Mouse (Mus musculus) gastrocnemius, postnatal 25 days (tissue): ENCODE measurements around the gene Gm10491. TPM values are rescaled to one million over a fixed set of nuclear protein-coding genes. Genes with fewer than 3 reads are reported as not detected.
"Not testable (repeated sequence)": the region's sequence is repeated elsewhere in the genome, so short reads cannot be mapped to it uniquely, and the experiment has no call there.

ENCODE experiments used
- DNase-seq: peaks from one replicate; pipeline ENCODE4 v3.0.0; 2022
- long read RNA-seq, 2 experiments: library from polyadenylated mRNA; stranded (forward); transcript quantifications; one replicate each; pipeline ENCODE4 v2.0.0; 2021
- total RNA-seq, 2 experiments: library from RNA; stranded (reverse); gene quantifications; 1 replicate in 1 of 2; 2 replicates in 1 of 2; pipeline ENCODE4 v1.2.3; 2021

Gm10491 gene
- not detected for total RNA-seq
- long read RNA-seq, experiment 1: 0 reads
- long read RNA-seq, experiment 2, partial matches to known transcripts: 0 of 1 reads
- long read RNA-seq, experiment 2, other reads (novel, unspliced or antisense): 1 of 1 reads

DNA sequence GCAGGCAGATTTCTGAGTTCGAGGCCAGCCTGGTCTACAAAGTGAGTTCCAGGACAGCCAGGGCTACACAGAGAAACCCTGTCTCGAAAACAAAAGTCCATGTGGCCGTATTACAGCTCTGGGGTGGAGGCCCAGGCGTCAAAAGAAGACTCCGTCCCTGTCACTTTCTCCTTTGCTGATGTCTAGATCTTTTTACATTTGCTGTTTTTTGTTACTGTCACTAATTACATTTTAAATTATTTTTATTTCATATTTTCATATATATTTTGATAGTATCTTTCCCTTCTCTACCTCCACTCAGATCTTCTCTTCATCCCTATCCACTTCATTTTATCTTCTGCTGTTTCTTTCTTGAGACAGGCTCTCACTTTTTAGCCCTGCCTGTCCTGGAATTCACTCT is at the start of gene Gm10491:
Gene Gm10491, minus strand, starts transcription at position 101 of the 400 bp plus-strand sequence.
- DNase-seq: no peak

DNA sequence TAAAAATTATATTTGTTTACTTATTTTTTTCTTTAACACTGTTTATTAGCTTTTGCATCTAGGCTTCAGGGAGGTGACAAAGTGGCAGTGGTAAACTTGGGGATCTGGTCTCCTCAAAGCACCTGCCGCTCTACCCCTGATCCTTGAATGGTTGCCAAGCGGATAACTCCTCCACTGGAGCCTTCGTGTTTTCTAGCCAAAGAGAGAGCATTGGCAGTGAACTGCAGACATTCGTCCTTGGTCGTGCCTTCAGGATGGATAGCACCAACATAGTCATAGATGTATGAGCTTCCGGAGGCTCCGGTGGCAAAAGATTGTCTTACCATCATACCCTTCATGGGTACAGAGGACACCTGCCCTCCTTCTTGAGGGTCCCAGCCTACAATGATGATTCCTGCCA is 42.5 kb upstream of the Gm10491 start:
- no peak for DNase-seq

DNA sequence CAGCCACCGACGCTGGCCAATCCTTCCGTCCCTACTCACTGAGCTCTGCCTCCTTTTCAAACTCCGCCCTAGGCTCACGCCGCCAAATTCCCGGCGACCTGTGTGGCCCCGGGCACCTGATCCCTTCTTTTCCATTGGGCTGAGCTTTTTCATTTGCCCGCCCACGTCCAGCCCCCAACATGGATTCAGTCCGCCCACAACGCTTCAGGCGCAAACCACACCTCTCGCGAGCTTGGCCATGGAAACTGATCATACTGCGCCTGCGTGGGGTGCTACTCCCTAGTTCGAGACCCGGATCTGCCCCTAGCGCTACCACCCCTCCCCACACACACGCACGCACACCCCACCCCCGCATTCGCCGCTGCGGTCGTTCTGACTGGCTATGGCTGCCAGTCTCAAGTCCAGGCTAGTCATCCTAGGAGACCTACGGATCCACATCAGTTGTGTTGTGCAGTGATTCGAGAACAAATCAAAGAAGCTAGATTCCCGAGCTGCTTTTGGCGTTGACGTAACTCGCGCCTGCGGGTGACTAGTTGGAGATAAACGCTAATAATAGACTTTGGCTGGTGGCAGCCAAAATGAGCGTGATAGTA is 40.4 kb upstream of the Gm10491 start:
- peak; percentile 94 for DNase-seq

DNA sequence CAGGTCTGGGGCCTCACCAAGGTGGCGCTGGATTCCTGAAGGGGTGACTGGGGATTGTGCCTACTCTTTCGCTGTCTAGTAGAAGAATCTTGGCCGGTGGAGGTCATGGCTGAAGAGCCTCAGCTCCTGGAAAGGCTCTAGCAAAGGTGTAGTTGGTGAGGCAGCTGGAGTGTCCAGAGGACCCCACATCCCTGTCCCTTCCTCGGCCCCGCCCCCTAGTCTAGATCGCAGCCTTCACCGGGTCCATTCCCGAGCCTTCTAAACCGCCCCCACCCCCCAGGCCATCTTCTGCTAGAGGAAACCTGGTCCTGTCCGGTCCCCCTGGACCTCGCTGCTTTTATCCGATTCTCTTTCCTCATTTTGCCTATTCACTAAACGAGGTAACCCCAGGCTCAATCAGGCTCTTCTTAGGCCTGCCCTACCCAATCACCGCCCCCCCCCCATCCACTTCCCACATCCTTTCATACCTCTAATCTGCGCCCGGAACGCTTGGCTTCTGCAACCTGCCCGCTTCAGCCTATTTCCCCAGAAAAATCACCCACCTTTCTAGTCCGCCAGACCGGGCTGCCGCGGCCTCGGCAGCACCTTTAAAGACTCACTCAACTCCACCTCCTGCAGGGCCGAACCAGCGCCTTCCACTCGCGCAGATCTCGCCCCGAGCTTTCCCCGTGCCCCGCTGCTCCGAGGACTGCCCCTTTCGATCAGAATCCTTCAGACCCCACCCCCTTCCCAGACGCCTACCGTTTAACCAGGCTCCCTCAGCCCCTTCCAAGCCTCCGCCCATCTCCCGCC is 39.7 kb upstream of the Gm10491 start, which contains the start of gene Hdac6:
Gene Hdac6, minus strand, starts transcription at position 782 of the 792 bp plus-strand sequence.
- no peak for DNase-seq

DNA sequence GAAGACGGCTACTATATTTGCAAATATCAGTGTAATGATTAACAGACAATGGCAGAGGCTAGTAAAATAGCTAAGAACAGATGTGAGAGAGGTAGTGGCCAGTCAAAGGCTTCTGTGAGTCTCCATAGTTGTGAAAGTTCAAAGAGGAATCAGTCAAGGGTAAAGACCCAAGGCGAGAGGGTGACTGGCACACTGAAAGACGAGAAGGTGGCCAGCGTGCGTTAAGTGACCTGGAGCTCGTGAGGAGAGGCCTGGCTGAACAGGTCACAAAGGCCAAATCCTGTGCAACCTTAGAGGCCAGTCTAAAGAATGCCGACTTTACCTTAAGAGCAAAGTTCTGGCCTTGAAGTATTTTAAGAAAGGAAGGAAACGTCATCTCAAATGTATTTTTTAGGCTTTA is 38.0 kb upstream of the Gm10491 start:
- no peak for DNase-seq

DNA sequence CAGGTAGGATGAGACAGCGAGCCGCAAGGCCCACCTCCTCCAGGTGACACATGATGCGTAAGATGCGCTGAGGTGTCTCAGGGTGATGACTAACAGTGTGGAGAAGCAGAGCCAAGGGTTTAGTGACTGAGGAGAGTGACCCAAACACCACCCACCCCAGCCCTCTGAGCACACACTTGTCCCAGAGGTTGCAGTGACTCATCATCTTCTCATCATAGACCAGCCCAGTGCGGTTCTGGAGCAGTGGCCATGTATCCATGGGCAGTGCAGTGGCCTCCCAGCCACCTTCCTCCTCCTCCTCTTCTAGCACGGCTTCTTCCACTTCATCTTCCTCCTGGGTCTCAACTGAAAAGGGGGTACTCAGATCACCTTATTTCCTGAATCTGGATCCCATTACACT is 30.0 kb upstream of the Gm10491 start:
- no peak for DNase-seq

DNA sequence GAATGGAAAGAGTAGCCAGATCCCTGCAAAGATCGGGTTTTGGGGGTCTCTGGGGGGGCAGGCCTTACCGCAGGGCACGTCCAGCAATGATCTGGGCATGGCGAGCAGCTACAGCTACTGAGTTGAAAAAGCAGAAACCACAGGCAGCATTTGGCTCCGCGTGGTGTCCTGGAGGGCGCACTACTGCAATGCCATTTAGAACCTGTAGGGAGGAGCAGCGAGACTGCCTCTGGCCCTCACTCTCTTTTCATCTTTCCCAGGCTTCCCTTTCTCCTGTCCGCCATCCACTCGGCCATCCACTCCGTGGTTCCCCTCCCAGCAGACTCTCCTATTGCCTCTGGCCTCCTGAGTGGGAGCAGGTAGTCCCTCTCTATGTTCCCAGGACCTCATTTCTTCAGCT is 29.2 kb upstream of the Gm10491 start:
- no peak for DNase-seq

DNA sequence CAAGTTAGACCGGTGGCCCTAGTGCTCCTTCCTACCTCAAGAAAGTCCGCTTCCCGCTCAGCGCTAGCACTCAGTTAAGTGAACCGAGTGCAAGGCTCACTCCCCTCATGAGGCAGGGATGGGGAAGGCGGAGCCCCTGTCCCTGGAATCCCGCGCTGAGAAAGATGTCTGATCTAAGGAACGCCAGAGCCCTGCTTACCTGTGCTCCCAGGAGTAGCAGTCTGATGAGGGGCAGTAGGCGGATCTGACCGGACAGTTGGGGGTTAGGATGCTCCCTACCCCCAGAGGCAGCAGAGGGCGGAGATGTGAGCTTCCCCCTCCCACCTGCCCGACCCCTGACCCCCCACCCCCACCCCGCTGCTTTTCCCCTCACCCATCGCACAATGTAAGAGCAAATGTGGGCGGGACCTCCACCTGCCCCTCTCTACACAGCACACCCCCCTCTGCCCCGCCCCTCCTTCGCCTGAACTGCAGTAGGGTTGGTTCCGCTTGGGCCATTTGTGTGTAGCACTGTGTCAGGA is 20.7 kb upstream of the Gm10491 start, which contains the start of gene Eras:
Gene Eras, minus strand, starts transcription at position 338 of the 521 bp plus-strand sequence.
- DNase-seq: no peak

DNA sequence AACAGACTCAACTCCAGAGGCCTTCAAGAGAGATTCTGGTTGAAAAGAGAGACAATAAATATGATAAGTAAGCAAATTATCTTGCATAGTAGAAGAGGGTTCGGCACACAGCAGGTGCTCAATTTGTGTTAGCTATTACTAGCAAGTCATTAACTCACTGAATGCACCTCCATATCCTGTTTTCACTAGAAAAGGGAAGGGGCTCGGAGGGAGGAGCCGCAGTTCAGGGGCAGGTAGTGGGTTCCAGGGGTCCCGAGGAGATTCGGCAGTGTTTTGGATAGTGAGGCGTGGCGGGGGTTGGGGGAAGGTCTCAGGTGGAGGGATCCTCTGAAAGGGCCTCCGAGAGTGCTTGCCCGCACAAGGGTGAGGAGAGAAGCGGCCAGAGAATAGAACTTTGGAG is 19.5 kb upstream of the Gm10491 start:
- no peak for DNase-seq

DNA sequence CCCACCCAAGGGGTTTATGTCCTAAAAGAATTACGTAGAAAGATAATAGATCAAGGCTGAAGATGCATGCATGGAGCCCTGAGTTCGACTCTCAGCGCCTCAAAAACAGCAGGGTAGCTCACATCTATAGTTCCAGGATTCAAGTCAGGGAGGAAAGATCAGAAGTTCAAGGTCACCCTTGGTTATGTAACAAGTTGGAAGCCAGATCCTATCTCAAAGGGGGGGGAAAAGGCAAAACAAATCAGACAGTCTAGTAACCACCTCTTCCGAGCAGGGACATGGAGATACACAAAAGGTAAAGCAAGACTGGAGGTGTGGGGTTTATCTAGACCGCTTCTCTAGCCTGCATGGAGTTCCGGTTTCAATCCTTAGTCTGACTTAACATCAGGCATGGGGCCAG is 18.6 kb upstream of the Gm10491 start:
- no peak for DNase-seq

DNA sequence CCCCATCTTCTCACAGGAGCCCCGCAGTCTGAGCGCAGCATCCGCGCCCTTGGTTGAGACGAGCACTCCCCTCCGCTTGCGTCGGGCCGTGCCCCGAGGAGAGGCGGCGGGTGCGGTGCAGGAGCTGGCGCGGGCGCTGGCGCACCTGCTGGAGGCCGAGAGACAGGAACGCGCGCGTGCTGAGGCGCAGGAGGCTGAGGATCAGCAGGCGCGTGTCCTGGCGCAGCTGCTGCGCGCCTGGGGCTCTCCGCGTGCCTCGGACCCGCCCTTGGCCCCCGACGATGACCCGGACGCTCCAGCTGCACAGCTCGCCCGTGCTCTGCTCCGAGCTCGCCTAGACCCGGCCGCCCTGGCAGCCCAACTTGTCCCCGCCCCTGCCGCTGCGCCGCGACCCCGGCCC is 14.4 kb upstream of the Gm10491 start:
- no peak for DNase-seq

DNA sequence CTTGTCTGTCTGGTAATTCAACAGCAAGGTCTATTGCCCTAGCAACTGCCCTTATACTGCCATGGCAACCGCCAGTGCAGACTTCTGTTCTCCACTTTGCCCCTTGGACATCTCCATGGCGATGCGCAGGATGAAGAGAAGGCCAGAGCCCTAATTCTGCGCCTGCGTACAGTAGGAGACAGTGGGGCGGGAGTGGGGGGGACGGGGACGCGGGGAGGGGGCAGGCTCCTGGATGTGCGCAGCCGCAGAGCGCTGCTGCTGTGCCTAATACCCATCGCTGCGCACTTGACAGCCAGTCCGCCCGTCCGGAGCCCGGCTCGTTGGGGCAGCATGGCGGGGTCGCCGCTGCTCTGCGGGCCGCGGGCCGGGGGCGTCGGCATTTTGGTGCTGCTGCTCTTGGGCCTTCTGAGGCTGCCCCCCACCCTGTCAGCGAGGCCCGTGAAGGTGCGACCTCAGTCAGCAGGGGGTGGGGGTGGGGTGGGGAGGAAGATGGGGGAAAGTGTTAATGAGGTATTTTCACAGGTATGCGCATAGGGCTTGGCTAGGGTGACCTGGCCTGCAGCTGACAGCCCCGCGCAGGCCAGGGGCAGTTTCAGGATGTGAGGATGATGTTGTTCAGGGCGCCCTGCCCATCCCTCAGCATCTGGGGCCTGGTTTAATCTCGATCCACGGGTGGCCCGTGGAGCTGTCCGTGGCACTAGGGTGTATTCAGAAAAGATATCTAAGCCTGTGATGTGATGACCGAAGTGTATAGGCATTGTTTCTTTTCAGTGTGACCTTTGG is 12.2 kb upstream of the Gm10491 start, which contains the start of gene Pcsk1n:
Gene Pcsk1n, plus strand, starts transcription at position 222 of the 783 bp plus-strand sequence.
- no peak for DNase-seq

DNA sequence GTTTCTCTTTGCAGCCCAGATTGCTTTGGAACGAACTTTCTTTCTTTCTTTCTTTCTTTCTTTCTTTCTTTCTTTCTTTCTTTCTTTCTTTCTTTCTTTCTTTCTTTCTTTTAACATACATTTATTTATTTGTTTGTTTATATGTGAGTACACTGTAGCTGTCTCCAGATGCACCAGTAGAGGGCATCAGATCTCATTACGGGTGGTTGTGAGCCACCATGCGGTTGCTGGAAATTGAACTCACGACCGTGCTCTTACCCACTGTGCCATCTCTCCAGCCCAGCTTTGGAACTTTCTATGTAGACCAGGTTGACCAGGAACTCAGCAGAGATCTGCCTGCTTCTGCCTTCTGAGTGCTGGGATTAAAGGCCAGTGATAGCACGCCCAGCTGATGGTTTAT is 10.3 kb upstream of the Gm10491 start:
- not testable (repeated sequence) for DNase-seq

DNA sequence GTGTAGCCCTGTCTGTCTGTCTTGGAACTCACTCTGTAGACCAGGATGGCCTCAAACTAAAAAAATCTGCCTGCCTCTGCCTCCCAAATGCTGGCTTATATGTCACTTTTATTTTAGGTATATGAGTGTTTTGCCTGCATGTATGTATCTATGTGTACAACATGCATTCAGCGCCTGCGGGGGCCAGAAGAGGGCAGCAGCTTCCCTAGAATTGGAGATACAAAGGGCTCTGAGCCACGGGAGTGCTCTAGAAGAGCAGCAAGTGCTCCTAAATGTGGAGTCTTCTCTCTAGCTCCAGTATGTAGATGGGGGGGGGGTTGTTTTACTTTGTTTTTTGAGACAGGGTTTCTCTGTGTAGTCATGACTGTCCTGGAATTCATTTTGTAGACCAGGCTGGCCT is 8.0 kb upstream of the Gm10491 start:
- not testable (repeated sequence) for DNase-seq

DNA sequence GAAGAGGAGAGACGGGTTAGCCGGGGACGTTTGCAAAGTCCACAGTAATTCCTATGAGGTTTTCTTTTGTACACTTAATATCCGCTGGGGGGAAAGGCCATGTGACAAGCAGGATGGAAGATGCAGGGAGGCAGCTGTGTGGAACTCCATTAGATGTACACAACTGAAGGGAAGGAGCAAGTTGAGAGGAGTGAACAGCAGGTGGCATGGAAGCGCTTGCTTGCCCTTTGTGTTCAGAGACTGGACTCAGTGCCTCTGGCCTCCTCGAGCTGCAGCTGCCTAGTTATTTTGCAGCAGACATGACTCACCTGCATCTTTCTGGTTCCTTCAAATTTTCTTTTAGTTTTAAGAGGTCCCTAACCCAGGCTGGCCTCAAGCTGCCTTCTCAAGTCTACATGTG is 2.8 kb upstream of the Gm10491 start:
- DNase-seq: no peak

DNA sequence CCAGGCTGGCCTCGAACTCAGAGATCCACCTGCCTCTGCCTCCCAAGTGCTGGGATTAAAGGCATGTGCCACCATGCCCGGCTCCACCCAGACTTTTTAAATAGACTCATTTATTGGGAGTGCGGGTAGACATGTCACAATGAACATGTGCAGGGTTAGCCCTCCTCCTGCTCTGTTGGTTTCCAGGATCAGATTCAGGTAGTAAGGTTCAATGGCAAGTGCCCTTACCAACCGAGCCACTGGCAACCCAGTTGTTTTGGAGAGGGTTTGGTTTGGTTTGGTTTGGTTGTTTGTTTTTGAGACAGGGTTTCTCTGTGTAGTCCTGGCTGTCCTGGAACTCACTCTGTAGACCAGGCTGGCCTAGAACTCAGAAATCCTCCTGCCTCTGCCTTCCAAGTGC is 1.6 kb upstream of the Gm10491 start, which contains the start of gene Gm10490:
Gene Gm10490, plus strand, starts transcription at position 301 of the 400 bp plus-strand sequence.
- DNase-seq: not testable (repeated sequence)

DNA sequence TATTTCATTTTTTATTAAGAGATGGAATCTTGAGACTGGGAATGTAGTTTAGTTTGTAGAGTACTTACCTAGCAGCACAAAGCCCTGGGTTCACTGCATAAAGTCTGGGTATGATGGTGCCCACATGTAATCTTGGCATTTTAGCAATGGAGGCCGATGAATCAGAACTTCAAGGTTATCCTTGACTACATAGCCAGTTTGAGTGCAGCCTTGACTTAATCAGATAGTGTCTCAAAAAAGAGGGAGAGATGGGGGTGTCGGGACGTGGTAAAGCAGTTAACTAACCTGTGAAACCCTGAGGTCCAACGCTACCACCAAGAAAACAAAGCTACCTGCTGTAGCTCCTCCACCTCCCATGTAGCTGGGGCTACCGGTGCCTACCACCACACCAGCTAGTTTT is 3.2 kb downstream of the Gm10491 start:
- DNase-seq: no peak

DNA sequence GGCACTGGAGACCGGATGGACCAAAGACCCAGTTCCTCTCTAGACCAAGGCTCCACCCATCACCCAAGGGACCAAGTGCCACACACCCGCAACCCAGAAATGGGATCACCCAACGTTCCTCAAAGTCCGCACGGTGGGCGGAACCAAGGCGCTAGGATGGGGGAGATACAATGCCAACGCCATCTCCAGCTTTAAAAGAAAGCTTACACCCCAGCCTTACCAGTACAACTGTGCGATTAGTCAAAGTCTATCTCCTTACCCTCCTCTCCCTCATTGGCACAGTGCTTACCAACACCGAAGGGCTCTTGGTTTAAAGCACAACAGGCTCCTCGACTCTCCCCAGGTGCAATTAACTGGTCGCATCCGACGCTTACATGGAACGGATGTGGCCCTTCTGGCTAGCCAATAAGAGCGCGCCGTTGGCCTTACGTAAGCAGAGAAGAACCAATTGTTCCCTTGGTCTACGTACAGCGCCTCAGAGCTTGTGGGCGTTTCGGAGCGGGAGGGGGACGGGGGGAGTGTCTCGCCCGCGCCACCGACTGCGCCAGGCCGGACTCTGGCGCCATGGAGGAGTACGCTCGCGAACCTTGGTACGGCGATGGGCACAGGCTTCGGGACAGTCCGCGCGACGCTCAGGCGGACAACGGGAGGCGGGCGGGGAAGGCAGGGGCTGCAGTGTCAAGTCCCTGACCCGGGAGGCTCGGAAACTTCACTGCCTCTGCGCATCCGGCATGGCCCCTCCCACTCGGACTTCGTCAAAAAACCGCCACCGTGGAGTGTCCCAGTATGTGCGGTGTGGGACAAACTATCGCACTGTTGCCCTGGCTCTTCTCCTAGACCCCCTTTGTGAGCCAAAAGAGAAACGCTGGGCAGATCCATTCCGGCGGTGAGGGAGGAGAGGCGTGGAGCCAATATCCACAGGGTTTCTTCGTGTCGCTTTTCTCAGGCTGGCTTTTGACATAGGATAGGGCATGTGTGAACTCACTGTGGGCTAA is 8.5 kb downstream of the Gm10491 start, which contains the start of the genes Pqbp1 and Timm17b:
Gene Pqbp1, minus strand, starts transcription at position 390 of the 995 bp plus-strand sequence.
Gene Timm17b, plus strand, starts transcription at position 478 of the 995 bp plus-strand sequence.
- DNase-seq: peak; percentile 89

DNA sequence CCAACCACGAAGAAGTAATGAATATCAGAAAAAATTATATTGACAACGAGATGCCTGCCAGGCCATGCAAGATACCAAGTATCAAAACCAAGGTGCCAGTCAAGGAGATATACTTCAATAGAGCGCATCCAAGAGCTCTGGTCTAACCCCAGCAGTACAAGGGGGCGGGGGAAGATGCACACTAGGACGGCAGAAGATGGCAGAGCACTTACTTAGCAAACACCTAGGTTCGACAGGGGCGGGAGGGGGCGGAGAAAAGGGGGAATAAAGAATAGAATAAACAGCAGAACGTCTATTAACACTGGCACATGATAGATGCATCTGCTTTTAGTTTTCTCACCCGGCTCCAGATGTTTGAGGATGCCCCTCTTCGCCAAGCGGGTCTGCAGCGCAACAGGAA is 9.4 kb downstream of the Gm10491 start:
- no peak for DNase-seq

DNA sequence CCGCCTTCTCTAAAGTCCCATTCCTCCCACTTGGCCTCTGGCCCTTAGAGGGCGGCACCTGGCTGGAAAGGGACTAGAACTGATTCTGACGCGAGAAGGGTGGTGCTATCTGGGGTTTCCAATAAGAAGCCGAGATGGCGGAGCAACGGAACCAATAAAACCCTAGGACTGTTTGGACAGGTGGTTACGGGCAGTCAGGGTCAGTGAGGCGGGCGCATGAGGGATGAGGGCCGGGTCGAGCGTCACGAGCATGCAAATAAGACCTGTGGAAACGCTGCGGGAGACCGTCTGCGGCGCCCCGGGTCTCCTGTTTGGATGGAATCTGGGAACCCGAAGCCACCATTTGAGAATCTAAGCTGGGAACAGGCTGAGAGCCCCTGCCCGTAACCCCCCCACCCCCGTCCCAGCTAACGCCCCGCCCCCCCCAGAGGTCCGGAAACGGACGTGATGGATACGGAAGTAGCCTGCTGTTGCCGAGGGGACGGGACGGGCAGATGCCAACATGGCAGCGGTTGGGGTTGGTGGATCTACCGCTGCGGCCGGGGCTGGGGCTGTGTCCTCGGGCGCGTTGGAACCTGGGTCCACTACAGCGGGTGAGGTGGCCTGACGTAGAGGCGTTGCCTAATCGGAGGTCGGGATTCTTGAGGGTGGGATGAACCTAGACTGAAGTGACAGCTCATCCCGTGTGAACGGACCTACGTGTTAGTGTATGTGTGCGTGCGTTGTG is 23.6 kb downstream of the Gm10491 start, which contains the start of gene Slc35a2:
Gene Slc35a2, plus strand, starts transcription at position 188 of the 727 bp plus-strand sequence.
- peak; percentile 85 for DNase-seq
